Mouse (Mus musculus): Measurements from ENCODE around the gene Tmem135. TPM values are rescaled to one million over a fixed set of nuclear protein-coding genes. Genes with fewer than 3 reads are reported as not detected.
A peak's percentile ranks its signal among the peaks of the same experiment; 100 is the strongest.

The Tmem135 gene
- total RNA-seq (2021) = 10 to 100 TPM; 58.1 to 62.4 TPM
- long read RNA-seq, experiment 1, transcript Tmem135-201 (15 exons, 3,700 nt) = major isoform, 33 of 55 reads
- long read RNA-seq, experiment 1, partial matches to known transcripts = 5 of 55 reads
- long read RNA-seq, experiment 1, other reads (novel, unspliced or antisense) = 17 of 55 reads
- long read RNA-seq, experiment 2, transcript Tmem135-201 (15 exons, 3,700 nt) = major isoform, 33 of 46 reads
- long read RNA-seq, experiment 2, partial matches to known transcripts = 5 of 46 reads
- long read RNA-seq, experiment 2, other reads (novel, unspliced or antisense) = 7 of 46 reads

DNA sequence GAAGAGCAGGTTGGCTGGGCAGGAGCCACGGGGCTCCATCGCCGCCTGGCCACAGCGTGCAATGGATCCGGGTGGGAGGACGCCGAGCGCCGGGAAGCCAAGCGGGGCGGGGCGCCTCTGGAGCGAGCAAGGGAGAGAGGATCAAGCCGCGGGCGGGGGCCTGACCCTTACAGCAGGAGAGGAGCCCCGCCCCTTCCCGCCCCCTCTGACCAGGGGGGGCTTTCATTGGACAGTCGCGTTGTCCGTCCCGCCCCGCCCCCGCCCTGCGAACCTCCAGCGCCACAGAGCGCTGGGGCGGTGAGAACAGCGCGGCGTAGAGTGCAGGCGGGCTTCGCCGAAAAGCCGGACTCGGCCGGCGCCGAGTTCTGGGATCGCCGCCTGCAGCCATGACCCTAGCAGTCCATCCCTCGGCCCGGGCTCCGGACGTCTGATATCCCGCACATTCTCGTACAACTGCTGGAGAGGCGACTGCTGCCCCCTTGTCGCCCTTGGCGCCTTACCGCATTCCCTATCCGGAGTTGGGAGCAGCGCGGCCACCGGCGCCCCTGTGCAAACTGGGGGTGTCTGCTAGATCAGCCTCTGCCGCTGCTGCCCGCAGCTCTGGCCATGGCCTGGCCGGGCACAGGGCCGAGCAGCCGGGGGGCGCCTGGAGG, at the start of gene Tmem135, which contains the start of gene Fzd4:
Gene Tmem135, minus strand, starts transcription at position 142 of the 653 bp plus-strand sequence.
Gene Fzd4, plus strand, starts transcription at position 275 of the 653 bp plus-strand sequence.
- peak; percentile 85 to 90 for DNase-seq (ENCODE audit: low spot score in 2 of 2)

- no peak for DNase-seq (ENCODE audit: low spot score in 2 of 2)
These were observed 46.3 kb upstream of the Tmem135 start for GRCm38 (mm10) chr7:89450312-89450711.

GRCm38 (mm10) chr7:89445137-89445536, 41.1 kb upstream of the Tmem135 start:
- no peak for DNase-seq (ENCODE audit: low spot score in 2 of 2)

DNA sequence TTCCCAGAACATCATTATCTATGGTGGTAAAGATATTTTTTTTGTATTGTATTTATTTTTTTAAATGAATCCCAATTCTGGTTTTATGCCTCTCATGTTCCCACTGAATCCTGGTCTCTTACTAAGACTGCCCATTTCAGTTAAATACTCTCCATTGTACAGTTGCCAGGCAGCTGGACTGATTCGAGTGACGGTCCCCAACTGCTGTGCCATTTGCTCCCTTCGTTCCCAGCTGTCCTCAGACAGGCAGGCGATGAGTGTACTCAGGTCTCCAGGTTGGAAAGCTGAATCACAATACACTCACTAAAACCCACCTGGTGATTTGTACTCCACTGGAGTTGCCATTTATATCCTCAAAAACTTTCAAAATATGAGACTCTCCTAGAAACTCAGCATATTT, 38.2 kb upstream of the Tmem135 start:
- DNase-seq (ENCODE audit: low spot score in 2 of 2) = no peak

GRCm38 (mm10) chr7:89441291-89441690, 37.3 kb upstream of the Tmem135 start:
- DNase-seq (ENCODE audit: low spot score in 2 of 2) = no peak

DNA sequence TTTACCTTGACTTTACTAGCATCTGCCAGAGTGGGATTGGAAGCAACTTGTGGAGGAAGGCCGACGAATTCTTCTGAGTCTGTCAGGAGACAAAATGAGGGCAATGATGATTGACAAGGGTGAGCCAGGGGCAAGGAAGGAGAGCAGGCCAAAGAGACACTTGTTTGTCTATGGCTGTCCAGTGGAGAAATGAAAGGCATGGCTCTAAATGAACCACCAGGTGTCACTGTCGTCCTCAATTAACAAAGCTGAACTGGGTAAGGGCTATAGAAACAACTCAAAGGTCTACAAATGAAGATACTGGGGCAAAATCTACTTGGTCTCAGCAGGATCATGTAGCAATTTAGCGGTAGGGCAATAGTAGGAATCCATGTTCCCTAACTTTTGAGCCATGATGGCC, 33.6 kb upstream of the Tmem135 start:
- peak; percentile 41 to 48 for DNase-seq (ENCODE audit: low spot score in 2 of 2)

DNA sequence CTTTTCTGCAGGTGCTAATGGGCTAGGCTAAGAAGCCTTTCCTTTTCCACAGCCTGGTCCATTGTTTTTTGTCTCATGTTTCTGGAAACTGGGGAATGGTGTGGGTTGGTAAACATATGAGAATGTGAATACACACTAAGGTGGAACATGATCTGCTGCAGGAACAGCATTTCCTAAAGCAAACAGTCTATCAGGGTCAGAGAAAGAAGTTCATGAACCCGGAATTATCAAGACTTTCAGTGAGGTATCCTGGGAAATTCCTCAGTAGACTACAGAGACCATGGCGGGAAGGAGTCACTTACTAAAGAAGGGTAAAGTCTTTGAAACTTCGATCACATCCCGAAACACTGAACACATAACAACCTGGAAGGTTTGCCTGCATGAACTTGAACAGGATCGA, 32.4 kb upstream of the Tmem135 start:
- DNase-seq (ENCODE audit: low spot score in 2 of 2) = no peak

- no peak for DNase-seq (ENCODE audit: low spot score in 2 of 2)
These were observed 30.0 kb upstream of the Tmem135 start for GRCm38 (mm10) chr7:89433893-89434616.

DNA sequence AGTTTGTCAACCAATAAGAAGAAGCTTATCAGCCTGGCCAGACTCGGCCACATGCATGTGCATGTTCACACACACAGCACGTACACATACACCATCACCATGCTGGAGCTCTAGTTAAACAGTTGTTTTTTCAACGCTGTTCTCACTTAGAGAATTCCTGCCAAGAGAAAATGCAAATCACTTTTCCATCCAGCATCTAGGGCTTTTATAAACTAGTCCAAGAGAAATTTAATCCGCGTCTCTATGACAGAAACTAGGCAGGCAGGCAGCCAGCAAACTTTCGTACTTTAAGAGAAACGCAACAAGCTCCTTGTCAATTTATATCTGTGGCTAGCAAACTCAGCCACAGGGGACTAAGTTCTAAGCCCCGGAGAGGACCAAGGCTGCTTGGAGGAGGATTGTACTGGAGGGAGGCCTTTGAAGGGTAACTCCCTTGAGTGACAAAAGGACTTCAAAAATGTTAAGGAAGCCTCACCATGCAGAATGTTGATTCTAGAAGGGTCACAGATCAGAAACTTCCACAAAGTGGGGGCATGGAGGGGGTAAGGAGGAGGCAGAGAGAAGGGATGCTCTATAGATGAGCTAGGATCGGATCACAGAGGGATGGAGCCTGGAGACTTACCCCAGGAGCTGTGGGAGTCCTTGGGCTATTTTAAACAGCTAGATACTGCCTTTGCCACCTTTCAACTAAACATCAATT, 29.3 kb upstream of the Tmem135 start:
- DNase-seq (ENCODE audit: low spot score in 2 of 2) = peak; percentile 31 to 34

GRCm38 (mm10) chr7:89431185-89431584, 27.2 kb upstream of the Tmem135 start:
- no peak for DNase-seq (ENCODE audit: low spot score in 2 of 2)

DNA sequence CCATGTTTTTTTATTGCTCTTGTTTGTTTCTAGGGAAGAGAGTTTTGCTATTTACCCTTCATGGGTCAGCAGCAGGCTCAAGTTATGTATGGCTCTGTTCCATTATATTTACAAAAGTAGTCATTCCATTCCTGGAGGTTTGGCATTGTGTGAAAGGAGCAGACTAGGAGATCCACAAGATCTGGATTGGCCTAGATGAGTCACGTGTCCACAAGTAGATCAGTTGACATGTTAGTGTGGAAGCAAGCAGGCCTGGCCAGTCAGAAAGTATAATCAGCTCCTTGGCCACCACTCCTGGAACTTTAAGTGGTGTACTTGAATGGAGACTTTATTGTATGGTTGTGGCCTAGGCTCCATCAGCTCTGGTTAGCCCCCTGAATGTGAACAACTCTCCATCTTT, 25.3 kb upstream of the Tmem135 start:
- DNase-seq (ENCODE audit: low spot score in 2 of 2) = no peak

DNA sequence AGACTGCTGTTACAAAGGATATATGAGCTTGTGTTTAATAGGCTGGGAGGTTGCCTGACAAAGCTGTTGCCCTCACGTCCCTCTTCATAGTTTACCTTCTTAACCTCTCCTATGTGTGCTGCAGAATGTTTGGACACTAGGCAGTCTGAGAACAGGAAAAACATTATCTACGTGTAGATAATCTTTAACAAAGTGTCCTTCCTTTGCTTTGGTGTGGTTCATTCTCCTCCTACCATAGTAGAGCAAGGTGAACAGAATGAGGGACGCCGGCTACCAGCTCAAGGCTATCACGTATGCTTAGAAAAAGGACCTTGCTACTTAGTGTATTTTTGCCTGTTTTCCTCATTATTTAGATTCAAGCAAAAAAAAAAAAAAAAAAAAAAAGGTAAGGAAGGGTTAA, 24.8 kb upstream of the Tmem135 start:
- DNase-seq (ENCODE audit: low spot score in 2 of 2) = no peak

DNA sequence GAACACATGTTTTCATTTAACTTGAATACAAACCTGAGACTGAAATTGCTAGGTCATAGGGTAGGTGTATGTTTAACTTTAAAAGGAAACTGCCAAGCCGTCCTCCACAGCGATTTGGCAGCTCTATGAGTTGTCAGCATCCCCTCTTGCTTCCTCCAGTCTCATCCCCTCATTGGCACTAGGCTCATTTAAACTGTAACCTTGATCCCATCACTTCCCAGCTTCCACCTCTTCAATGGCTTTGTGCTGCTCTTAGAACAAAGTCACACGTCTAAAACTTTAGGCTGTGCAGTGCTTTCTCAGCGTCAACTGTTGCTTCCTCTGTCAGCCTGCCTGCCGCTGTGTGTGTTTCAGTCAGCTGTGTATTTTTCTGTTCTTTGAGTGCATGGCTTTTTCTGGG, 23.1 kb upstream of the Tmem135 start:
- DNase-seq (ENCODE audit: low spot score in 2 of 2) = no peak

GRCm38 (mm10) chr7:89425803-89426725, 22.0 kb upstream of the Tmem135 start:
- DNase-seq (ENCODE audit: low spot score in 2 of 2) = no peak

- DNase-seq (ENCODE audit: low spot score in 2 of 2) = no peak
These were observed 20.6 kb upstream of the Tmem135 start for GRCm38 (mm10) chr7:89424659-89425058.

GRCm38 (mm10) chr7:89423688-89424255, 19.8 kb upstream of the Tmem135 start:
- DNase-seq (ENCODE audit: low spot score in 2 of 2) = no peak

DNA sequence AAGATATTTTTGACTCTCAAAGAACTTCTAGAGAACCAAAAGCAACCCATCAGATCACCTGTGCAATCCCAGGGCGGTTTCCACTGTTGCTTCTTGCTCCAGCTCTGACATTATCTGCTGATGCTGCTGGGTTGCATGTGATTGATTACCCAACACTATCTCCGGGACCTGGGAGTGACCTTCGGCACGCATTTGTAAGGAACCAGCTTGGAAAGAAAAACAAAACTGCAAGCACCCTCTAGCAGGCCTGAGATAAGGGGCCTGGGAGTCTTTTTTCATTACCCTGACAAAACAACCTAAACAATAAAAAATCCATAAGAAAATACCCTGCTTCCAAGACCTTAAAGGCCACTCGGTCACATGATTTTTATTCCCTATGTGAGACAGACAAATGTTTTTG, 19.2 kb upstream of the Tmem135 start:
- DNase-seq (ENCODE audit: low spot score in 2 of 2) = no peak

- DNase-seq (ENCODE audit: low spot score in 2 of 2) = no peak
These were observed 18.6 kb upstream of the Tmem135 start for GRCm38 (mm10) chr7:89422650-89423049.

GRCm38 (mm10) chr7:89421294-89421693, 17.3 kb upstream of the Tmem135 start:
- DNase-seq (ENCODE audit: low spot score in 2 of 2) = no peak

Measured in left cerebral cortex, adult 18-20 months (tissue).